Mouse (Mus musculus) hindbrain, postnatal 0 days (tissue): ENCODE measurements around the gene Cryba4. TPM values are rescaled to one million over a fixed set of nuclear protein-coding genes. Genes with fewer than 3 reads are reported as not detected.
A peak's percentile ranks its signal among the peaks of the same experiment; 100 is the strongest.

Experiments
- ATAC-seq: fragments of 200-750 bp; cut with Nextera tagmentation; 2 replicates; pipeline ENCODE4 v1.8.0; 2017; ENCODE audit warnings: mild to moderate bottlenecking, moderate TSS enrichment, moderate library complexity
- DNase-seq: peaks from one replicate; pipeline ENCODE4 v3.0.0-alpha.2; 2015; ENCODE audit warnings: low spot score
- H3K27ac ChIP-seq: fragments of 300-500 bp; sonication (generic); 2 replicates; pipeline ENCODE4 v1.5.1; 2014; ENCODE audit warnings: mild to moderate bottlenecking
- H3K27me3 ChIP-seq: fragments of 300-500 bp; sonication (generic); 2 replicates; pipeline ENCODE4 v1.6.1; 2014; ENCODE audit warnings: low read length, mixed read lengths; ENCODE audit not compliant: insufficient read depth
- H3K36me3 ChIP-seq: fragments of 300-500 bp; sonication (generic); 2 replicates; pipeline ENCODE4 v1.6.1; 2014; ENCODE audit warnings: low read length, mixed read lengths; ENCODE audit not compliant: insufficient read depth
- H3K4me1 ChIP-seq: fragments of 300-500 bp; sonication (generic); 2 replicates; pipeline ENCODE4 v1.6.1; 2014; ENCODE audit warnings: antibody characterized with exemption, low read length, mixed read lengths; ENCODE audit not compliant: insufficient read depth
- H3K4me2 ChIP-seq: fragments of 300-500 bp; sonication (generic); 2 replicates; pipeline ENCODE4 v1.6.1; 2014; ENCODE audit warnings: low read depth, mild to moderate bottlenecking, low read length, moderate library complexity, mixed read lengths
- H3K4me3 ChIP-seq: fragments of 300-500 bp; sonication (generic); 2 replicates; pipeline ENCODE4 v1.5.1; 2014; ENCODE audit warnings: low read length
- H3K9ac ChIP-seq: fragments of 300-500 bp; sonication (generic); replicated peaks from 2 replicates; pipeline ENCODE4 v1.6.1; 2014; ENCODE audit warnings: mild to moderate bottlenecking, low read length, moderate library complexity, mixed read lengths
- H3K9me3 ChIP-seq: fragments of 300-500 bp; sonication (generic); 2 replicates; pipeline ENCODE4 v1.6.1; 2016; ENCODE audit warnings: low read length, mixed read lengths
- CTCF ChIP-seq: IDR thresholded peaks from 2 replicates; pipeline ENCODE4 v1.5.1; 2016; ENCODE audit warnings: antibody characterized with exemption, control low read depth, low read depth
- WGBS: fragments of 180-500 bp; shearing (Covaris S2); extraction: QIAGEN DNeasy Blood & Tissue Kit; methylation state at CpG from one replicate; pipeline ENCODE4 v1.1.7; 2014; 5-methylcytosine and 5-hydroxymethylcytosine counted together
- polyA plus RNA-seq: library from polyadenylated mRNA; unstranded; fragments of >200 nt; fragmentation: Nextera tagmentation; extraction: Ambion mirVana; gene quantifications from 2 replicates; pipeline ENCODE4 v1.2.1, GENCODE M21; 2015
- total RNA-seq: library from RNA; depleted of rRNA; stranded (reverse); fragments of >200 nt; gene quantifications from 2 replicates; pipeline ENCODE4 v1.2.3, GENCODE M21; 2014; rRNA removed

The Cryba4 gene
- total and polyA plus RNA-seq, 2 experiments from 2014 or later: 0.26 to 2.4 TPM

DNA sequence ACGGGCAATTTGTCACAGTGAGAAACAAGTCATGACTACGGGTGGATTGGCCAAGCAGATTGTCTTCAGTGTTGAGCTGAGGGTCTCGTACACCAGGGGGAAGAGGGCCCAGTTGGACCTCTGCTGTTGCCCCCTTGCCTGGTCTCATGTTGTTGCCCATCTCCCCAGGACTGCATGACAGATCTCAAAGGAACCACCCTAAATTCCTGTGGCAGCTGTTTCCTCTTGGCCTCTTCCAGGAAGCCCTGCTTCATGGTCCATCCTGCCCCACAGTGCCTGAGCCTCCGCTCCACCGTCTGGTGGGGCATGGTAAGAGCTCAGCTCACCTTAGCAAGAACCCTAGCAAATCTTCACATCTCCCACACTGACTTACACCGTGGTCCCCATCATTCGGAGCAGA, 40.4 kb downstream of the Cryba4 start:
- Histone ChIP-seq H3K9ac (no peak overlapping the region), H3K27me3 (no peaks in the 10 kb centered on the region), H3K4me1 (peaks cover 21% of the 10 kb centered on the region), H3K4me3 (no peak overlapping the region), H3K9me3 (no peaks in the 10 kb centered on the region), H3K36me3 (no peaks in the 10 kb centered on the region), H3K4me2 (no peak overlapping the region), H3K27ac (no peak overlapping the region)
- TF ChIP-seq CTCF: no peak
- 81% methylated on average over 7 of the region's 7 CpGs for WGBS
- ATAC-seq (no peak), DNase-seq (no peak)

DNA sequence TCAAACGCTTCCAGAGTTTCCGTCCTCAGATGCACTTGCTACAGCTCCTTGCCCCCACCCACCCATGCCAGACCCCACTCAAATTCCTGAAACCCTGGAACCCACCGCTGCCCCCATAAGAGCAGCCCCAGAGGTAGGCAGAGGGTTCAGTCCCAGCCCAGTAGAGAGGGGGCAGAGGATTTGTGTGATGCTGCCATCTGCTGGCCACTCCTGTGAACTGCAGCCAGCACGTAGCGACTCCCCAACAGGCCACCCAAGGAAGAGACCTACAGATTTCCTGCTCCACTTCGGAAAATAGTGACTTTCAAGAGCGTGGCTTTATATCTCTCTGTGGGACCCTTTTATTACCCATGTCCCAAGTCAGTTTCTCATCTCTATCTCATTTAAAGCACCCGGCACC, 42.2 kb downstream of the Cryba4 start:
- Histone ChIP-seq H3K27me3 (no peaks in the 10 kb centered on the region), H3K9ac (no peak overlapping the region), H3K9me3 (no peaks in the 10 kb centered on the region), H3K4me3 (no peak overlapping the region), H3K4me2 (no peak overlapping the region), H3K4me1 (peaks cover 15% of the 10 kb centered on the region), H3K27ac (no peak overlapping the region), H3K36me3 (no peaks in the 10 kb centered on the region)
- TF ChIP-seq CTCF: peak; percentile 99
- DNase-seq (peak; percentile 77), ATAC-seq (peak; percentile 33)
- 29% methylated on average over 8 of the region's 8 CpGs for WGBS

DNA sequence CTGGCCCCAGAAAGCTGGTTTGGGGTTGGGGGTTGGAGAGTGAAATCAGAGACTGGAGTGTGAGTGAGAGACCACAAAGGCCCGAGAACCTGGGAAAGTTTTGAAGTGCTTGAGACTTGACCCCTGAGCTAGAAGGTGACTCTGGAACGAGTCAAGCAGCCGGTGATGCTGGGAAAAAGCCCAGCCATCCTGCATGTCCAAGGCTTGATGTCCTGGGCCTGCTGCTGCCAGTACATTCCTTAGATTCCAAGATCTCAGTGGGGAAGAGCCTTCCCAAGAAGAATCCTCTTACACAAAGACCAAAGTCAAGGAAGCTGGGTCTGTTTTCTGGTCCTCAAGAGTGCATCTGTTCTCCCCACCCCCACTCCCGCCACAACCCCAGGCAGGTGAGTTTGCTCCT, 44.0 kb downstream of the Cryba4 start:
- no peaks in the 10 kb centered on the region for H3K36me3 ChIP-seq
- no peak overlapping the region for H3K4me3 ChIP-seq
- no peaks in the 10 kb centered on the region for H3K4me1 ChIP-seq
- no peak for TF ChIP-seq CTCF
- no peak overlapping the region for H3K27ac ChIP-seq
- 42% methylated on average over 4 of the region's 4 CpGs for WGBS
- no peak overlapping the region for H3K9ac ChIP-seq
- H3K4me2 ChIP-seq: no peak overlapping the region
- DNase-seq: no peak
- H3K9me3 ChIP-seq: no peaks in the 10 kb centered on the region
- no peaks in the 10 kb centered on the region for H3K27me3 ChIP-seq
- no peak for ATAC-seq

DNA sequence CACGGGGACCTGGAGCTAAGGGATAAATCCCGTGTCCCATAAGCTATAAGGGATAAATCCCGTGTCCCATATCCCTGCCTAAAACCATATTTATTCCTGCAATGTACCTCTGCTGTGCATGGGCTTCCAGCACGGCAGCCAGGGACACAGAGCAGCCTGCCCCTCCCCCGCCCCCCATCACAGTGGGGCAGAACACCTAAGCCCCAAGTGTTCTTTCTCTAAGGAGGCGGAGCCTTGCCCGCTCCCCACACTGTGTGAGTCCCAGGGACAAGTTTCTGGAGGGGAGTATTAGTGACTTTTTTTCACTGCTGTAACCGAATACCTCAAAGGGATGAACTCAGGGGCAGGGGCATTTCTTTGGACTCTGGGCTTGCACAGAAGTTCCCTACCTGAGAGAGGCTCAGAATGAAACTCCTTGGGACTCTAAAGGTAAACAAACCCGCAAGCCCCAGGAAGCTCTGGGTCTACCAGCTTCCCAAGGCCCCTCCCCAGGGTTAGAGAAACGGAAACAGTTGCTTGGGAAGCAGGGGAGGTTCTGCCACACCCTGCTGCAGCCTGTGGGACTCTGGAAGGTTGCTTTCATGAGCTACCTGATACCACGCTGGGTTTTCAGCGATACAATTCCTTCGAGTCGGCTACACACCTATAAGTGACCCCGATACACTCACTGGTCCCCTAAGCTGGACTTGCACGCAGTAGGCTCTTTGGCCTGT, 45.6 kb downstream of the Cryba4 start:
- Histone ChIP-seq H3K9ac (no peak overlapping the region), H3K4me3 (no peak overlapping the region), H3K27me3 (no peaks in the 10 kb centered on the region), H3K9me3 (no peaks in the 10 kb centered on the region), H3K36me3 (no peaks in the 10 kb centered on the region), H3K27ac (no peak overlapping the region), H3K4me1 (no peaks in the 10 kb centered on the region), H3K4me2 (peak overlapping the region; percentile 8; the same call in 1 of the 2 replicates)
- 36% methylated on average over 16 of the region's 16 CpGs for WGBS
- ATAC-seq (no peak), DNase-seq (no peak)
- TF ChIP-seq CTCF: no peak

DNA sequence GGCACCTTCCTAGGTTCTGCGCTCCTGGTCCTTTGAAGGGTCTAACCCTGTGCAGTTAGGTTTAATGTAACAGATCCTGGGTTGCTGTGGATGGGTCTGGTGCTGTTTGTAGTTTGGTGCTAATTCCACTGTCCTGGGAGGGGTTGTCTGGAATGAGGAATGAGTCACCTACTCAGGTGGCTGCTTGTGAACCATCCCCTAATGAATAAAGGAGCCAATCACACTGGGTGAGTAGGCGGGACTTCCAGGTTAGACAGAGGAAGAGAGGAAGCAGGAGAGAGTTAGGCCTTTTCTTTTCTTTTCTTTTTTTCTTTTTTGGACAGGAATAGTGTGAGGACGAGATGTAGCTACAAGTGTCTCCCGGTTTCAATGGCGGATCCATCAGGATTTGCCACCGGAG, 52.7 kb downstream of the Cryba4 start:
- Histone ChIP-seq H3K4me3 (no peak overlapping the region), H3K36me3 (no peaks in the 10 kb centered on the region), H3K4me1 (no peaks in the 10 kb centered on the region), H3K27me3 (no peaks in the 10 kb centered on the region), H3K4me2 (no peak overlapping the region), H3K9me3 (no peaks in the 10 kb centered on the region), H3K9ac (no peak overlapping the region), H3K27ac (no peak overlapping the region)
- DNase-seq (no peak), ATAC-seq (no peak)
- WGBS: 92% methylated on average over 6 of the region's 6 CpGs
- no peak for TF ChIP-seq CTCF

Other genes with a start within 250 kb of the Cryba4 start
- 8.0 and 11.7 TPM in 2 replicates for gene Crybb1, start 3.3 kb upstream of the Cryba4 start, total RNA-seq
- 14.2 and 14.6 TPM in 2 replicates for gene Crybb1, start 3.3 kb upstream of the Cryba4 start, polyA plus RNA-seq
- gene Tpst2, start 24.2 kb upstream of the Cryba4 start, total RNA-seq: 46.9 and 57.0 TPM in 2 replicates
- 34.4 and 37.0 TPM in 2 replicates for gene Tpst2, start 24.2 kb upstream of the Cryba4 start, polyA plus RNA-seq
- 16.5 and 20.2 TPM in 2 replicates for gene Tfip11, start 73.8 kb upstream of the Cryba4 start, total RNA-seq
- 24.3 and 24.4 TPM in 2 replicates for gene Tfip11, start 73.8 kb upstream of the Cryba4 start, polyA plus RNA-seq
- gene Srrd, start 90.5 kb upstream of the Cryba4 start, total RNA-seq: 84.3 and 92.0 TPM in 2 replicates
- 49.1 and 56.0 TPM in 2 replicates for gene Srrd, start 90.5 kb upstream of the Cryba4 start, polyA plus RNA-seq
- 43.9 and 45.6 TPM in 2 replicates for gene Hps4, start 90.6 kb upstream of the Cryba4 start, total RNA-seq
- gene Hps4, start 90.6 kb upstream of the Cryba4 start, polyA plus RNA-seq: 32.7 and 33.6 TPM in 2 replicates
- not detected in 2 replicates for gene Gm6583, start 103.5 kb upstream of the Cryba4 start, total RNA-seq
- gene Gm6583, start 103.5 kb upstream of the Cryba4 start, polyA plus RNA-seq: 0.06 TPM in 1 of 2 replicates, not detected in the other
- 143 and 164 TPM in 2 replicates for gene Asphd2, start 142.3 kb upstream of the Cryba4 start, total RNA-seq
- gene Asphd2, start 142.3 kb upstream of the Cryba4 start, polyA plus RNA-seq: 113 and 118 TPM in 2 replicates
- gene Gm6588, start 196.9 kb upstream of the Cryba4 start, total RNA-seq: not detected in 2 replicates
- 0.25 and 0.58 TPM in 2 replicates for gene Gm6588, start 196.9 kb upstream of the Cryba4 start, polyA plus RNA-seq